Mouse (Mus musculus): ENCODE measurements at regions not wholly inside any gene's neighbourhood (a gene's known extent, or its start where the extent isn't known, plus 50 kb on each side); places are given as distances from the start of the nearest gene placed in this dataset.

- in situ Hi-C loops (cut with MboI; ENCODE audit: low pct_ligation_motif_present, low pct_unique_long_range_greater_than_20kb, low sequenced_read_pairs) (no loop called here), dilution Hi-C loops (cut with MboI; ENCODE audit: extremely low pct_ligation_motif_present, extremely low pct_unique_long_range_greater_than_20kb, low sequenced_read_pairs) (no loop called here)
- H3K9me3 ChIP-seq (replicated peaks; ENCODE audit: low read length): peaks cover 6% of the 10 kb centered on the region
- H3K36me3 ChIP-seq (replicated peaks in 1 of 2; ENCODE audit: control insufficient read depth in 1 of 2, insufficient read depth in 1 of 2, low read length in 1 of 2): no peaks in the 10 kb centered on the region
- H3K79me2 ChIP-seq (replicated peaks; ENCODE audit: control insufficient read depth, extremely low read depth, insufficient read depth, poor library complexity, severe bottlenecking): no peaks in the 10 kb centered on the region
- H3K9ac ChIP-seq (ENCODE audit: insufficient read depth, low read depth): no peak overlapping the region
- no peak overlapping the region for H3K4me2 ChIP-seq (ENCODE audit: insufficient read depth, low read depth, poor library complexity, severe bottlenecking)
- no peak for DNase-seq (ENCODE audit: extremely low read depth)
- TF ChIP-seq KAT2A (IDR thresholded peaks at IDR 0.05; ENCODE audit: insufficient replicate concordance, low read length): no peak
- no peak for TF ChIP-seq JUN (IDR thresholded peaks at IDR 0.05; ENCODE audit: insufficient read depth, low read depth, low read length)
- TF ChIP-seq RAD21 (IDR thresholded peaks at IDR 0.05; ENCODE audit: low read depth, low read length): no peak
- no peak for TF ChIP-seq TCF12 (IDR thresholded peaks at IDR 0.05; ENCODE audit: low read depth, low read length)
- TF ChIP-seq USF1 (IDR thresholded peaks at IDR 0.05; ENCODE audit: low read depth, low read length): no peak
- TF ChIP-seq POLR2AphosphoS2 (IDR thresholded peaks at IDR 0.05; ENCODE audit: low read depth, low read length): no peak
- H3K4me3 ChIP-seq (replicated peaks in 1 of 3; ENCODE audit: low read depth in 2 of 3, low read length in 2 of 3, poor library complexity in 1 of 3): no peak overlapping the region
- H3K27me3 ChIP-seq (replicated peaks): no peaks in the 10 kb centered on the region
- H3K27ac ChIP-seq (ENCODE audit: insufficient read depth, low read depth): no peak overlapping the region
- peaks cover 2 to 15% of the 10 kb centered on the region in 2 experiments; a peak in 3 of 4 replicates for H3K4me1 ChIP-seq (ENCODE audit: control insufficient read depth in 1 of 2, insufficient read depth in 2 of 2)
These were observed 78.1 kb upstream of the Atg10 start for GRCm38 (mm10) chr13:91301849-91302248.

GRCm38 (mm10) chr13:91305697-91306405, 82.1 kb upstream of the Atg10 start:
- no peak overlapping the region for H3K4me3 ChIP-seq (replicated peaks in 1 of 3; ENCODE audit: low read depth in 2 of 3, low read length in 2 of 3, poor library complexity in 1 of 3)
- in situ Hi-C loops (cut with MboI; ENCODE audit: low pct_ligation_motif_present, low pct_unique_long_range_greater_than_20kb, low sequenced_read_pairs): no loop called here
- dilution Hi-C loops (cut with MboI; ENCODE audit: extremely low pct_ligation_motif_present, extremely low pct_unique_long_range_greater_than_20kb, low sequenced_read_pairs): no loop called here

More at GRCm38 (mm10) chr13:91305697-91306405, 82.1 kb upstream of the Atg10 start:
- H3K36me3 ChIP-seq (replicated peaks in 1 of 2; ENCODE audit: control insufficient read depth in 1 of 2, insufficient read depth in 1 of 2, low read length in 1 of 2): no peaks in the 10 kb centered on the region
- no peaks in the 10 kb centered on the region for H3K27me3 ChIP-seq (replicated peaks)
- H3K4me1 ChIP-seq (ENCODE audit: control insufficient read depth in 1 of 2, insufficient read depth in 2 of 2): peaks cover 2 to 13% of the 10 kb centered on the region in 2 experiments; a peak in 3 of 4 replicates
- no peaks in the 10 kb centered on the region for H3K79me2 ChIP-seq (replicated peaks; ENCODE audit: control insufficient read depth, extremely low read depth, insufficient read depth, poor library complexity, severe bottlenecking)
- H3K9me3 ChIP-seq (replicated peaks; ENCODE audit: low read length): no peaks in the 10 kb centered on the region
- TF ChIP-seq NELFE (IDR thresholded peaks at IDR 0.05; ENCODE audit: low read depth, low read length): no peak
- no peak for TF ChIP-seq POLR2A (IDR thresholded peaks at IDR 0.05; ENCODE audit: low read depth, low read length)
- TF ChIP-seq ZKSCAN1 (IDR thresholded peaks at IDR 0.05; ENCODE audit: borderline replicate concordance, low read depth, low read length): no peak
- TF ChIP-seq SIN3A (IDR thresholded peaks at IDR 0.05; ENCODE audit: low read length): no peak
- TF ChIP-seq MYC (IDR thresholded peaks at IDR 0.05; ENCODE audit: low read depth, low read length): no peak
- TF ChIP-seq MEF2A (IDR thresholded peaks at IDR 0.05; ENCODE audit: borderline replicate concordance, low read depth, low read length): no peak
- TF ChIP-seq CTCF (conservative IDR thresholded peaks at IDR 0.05 in 1 of 2, IDR thresholded peaks at IDR 0.05 in 1 of 2; ENCODE audit: low read depth in 2 of 2, low read length in 2 of 2): no peak
- no peak for TF ChIP-seq RAD21 (IDR thresholded peaks at IDR 0.05; ENCODE audit: low read depth, low read length)
- no peak for TF ChIP-seq ZNF384 (IDR thresholded peaks at IDR 0.05; ENCODE audit: low read depth, low read length)
- TF ChIP-seq E2F4 (IDR thresholded peaks at IDR 0.05; ENCODE audit: insufficient replicate concordance, low read depth, low read length): no peak
- no peak for TF ChIP-seq UBTF (IDR thresholded peaks at IDR 0.05; ENCODE audit: low read depth, low read length)
- no peak for TF ChIP-seq USF1 (IDR thresholded peaks at IDR 0.05; ENCODE audit: low read depth, low read length)
- no peak for TF ChIP-seq MXI1 (IDR thresholded peaks at IDR 0.05; ENCODE audit: low read depth, low read length)
- no peak for TF ChIP-seq GABPA (IDR thresholded peaks at IDR 0.05; ENCODE audit: insufficient replicate concordance, low read depth, low read length)
- TF ChIP-seq POLR2AphosphoS2 (IDR thresholded peaks at IDR 0.05; ENCODE audit: low read depth, low read length): no peak
- no peak for TF ChIP-seq KAT2A (IDR thresholded peaks at IDR 0.05; ENCODE audit: insufficient replicate concordance, low read length)
- no peak for TF ChIP-seq USF2 (conservative IDR thresholded peaks at IDR 0.05; ENCODE audit: low read depth, low read length)
- TF ChIP-seq ZMIZ1 (IDR thresholded peaks at IDR 0.05; ENCODE audit: low read depth, low read length): no peak
- TF ChIP-seq BHLHE40 (IDR thresholded peaks at IDR 0.05; ENCODE audit: low read depth, low read length): no peak
- TF ChIP-seq SMC3 (IDR thresholded peaks at IDR 0.05; ENCODE audit: low read depth, low read length): no peak
- no peak overlapping the region for H3K27ac ChIP-seq (ENCODE audit: insufficient read depth, low read depth)
- H3K9ac ChIP-seq (ENCODE audit: insufficient read depth, low read depth): no peak overlapping the region
- no peak overlapping the region for H3K4me2 ChIP-seq (ENCODE audit: insufficient read depth, low read depth, poor library complexity, severe bottlenecking)
- DNase-seq (ENCODE audit: extremely low read depth): no peak
